Mouse (Mus musculus) WW6 (cell line): ENCODE data around the gene Coro6.

Experiments used
- DNase-seq: peaks from one replicate; pipeline ENCODE4 v3.0.0-alpha.2; 2013; ENCODE audit warnings: low read depth, low spot score

Coro6 gene

GRCm38 (mm10) chr11:77512891-77513810, 50.9 kb downstream of the Coro6 start:
- DNase-seq, result no peak

DNA sequence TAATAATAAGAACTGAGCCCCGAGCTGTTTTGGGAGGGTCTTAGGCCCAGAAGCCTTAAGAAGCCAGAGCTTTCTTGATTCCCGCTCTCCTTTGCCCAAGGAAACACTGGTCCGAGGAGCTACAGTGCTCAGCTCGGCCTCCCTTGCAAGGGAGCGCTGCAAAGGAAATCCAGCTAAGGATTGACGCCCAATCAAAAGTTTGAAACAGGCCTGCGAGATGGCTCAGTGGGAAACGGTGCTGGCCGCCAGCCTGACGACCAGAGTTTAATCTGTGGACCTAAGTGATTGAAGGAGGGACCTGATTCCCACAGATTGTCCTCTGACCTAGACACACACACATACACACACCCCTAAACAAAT, 51.6 kb downstream of the Coro6 start:
- DNase-seq, result no peak

DNA sequence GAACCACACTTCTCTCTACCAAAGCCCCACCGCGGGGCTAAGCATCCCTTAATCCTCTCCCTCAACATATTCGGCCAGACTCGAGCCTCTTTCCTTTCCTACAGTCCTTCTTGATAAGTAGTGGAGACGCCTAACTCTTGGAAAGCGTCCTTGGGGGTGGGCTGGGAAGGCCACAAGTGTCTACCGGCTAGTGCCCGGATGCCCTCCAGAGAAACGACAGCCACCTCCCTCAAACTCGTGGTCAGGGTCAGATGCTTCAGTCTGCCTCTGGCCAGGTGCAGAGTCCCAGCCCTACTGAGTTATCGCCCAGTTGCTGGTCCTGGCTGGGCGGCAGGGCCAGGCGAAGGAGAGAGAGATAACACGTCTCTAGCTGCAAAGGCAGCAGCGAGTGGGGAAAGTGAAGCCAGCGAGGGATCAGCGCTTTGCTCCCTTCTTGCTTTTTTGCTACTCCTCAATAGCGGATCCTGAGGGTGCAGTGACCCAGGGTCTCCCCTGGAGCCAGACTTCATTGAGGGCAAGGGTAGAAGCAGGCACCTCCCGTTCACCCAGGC, 52.1 kb downstream of the Coro6 start:
- no peak for DNase-seq

DNA sequence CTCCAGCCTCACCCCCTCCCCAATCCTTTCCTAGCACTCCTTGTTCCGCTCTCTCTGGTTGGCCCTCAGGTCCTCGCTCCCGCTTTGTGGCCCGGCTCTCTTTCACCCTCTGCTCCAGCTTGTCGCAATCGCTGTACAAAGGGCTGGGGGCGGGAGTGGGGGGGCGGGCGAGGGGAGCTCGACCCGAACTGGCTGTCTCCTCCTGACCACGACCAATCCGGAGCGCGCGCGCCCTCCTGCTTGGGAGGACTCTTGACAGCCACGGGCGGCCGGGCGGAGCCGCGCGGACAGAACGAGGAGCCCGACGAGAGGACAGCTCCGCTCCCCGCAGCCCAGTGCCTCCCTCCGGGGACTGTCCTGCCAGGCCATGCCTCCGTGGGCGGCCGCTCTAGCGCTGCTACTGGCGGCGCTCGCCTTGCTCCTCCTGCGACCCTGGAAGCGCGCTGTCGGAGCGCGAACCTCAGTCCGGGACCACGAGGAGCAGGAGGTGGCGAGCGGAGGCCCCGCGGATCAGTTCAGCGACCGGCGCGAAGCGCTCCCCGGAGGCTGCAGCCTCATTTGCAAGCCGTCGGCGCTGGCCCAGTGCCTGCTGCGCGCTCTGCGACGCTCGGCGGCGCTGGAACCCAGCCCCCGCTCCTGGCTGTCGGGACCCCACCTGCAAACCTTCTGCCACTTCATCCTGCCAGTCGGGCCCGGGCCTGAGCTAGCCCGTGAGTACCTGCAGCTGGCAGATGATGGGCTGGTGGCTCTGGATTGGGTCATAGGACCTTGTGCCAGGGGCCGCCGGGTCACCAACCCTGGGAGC, 52.8 kb downstream of the Coro6 start, which contains the start of gene Abhd15:
Gene Abhd15, plus strand, starts transcription at position 290 of the 805 bp plus-strand sequence.
- DNase-seq, result no peak

DNA sequence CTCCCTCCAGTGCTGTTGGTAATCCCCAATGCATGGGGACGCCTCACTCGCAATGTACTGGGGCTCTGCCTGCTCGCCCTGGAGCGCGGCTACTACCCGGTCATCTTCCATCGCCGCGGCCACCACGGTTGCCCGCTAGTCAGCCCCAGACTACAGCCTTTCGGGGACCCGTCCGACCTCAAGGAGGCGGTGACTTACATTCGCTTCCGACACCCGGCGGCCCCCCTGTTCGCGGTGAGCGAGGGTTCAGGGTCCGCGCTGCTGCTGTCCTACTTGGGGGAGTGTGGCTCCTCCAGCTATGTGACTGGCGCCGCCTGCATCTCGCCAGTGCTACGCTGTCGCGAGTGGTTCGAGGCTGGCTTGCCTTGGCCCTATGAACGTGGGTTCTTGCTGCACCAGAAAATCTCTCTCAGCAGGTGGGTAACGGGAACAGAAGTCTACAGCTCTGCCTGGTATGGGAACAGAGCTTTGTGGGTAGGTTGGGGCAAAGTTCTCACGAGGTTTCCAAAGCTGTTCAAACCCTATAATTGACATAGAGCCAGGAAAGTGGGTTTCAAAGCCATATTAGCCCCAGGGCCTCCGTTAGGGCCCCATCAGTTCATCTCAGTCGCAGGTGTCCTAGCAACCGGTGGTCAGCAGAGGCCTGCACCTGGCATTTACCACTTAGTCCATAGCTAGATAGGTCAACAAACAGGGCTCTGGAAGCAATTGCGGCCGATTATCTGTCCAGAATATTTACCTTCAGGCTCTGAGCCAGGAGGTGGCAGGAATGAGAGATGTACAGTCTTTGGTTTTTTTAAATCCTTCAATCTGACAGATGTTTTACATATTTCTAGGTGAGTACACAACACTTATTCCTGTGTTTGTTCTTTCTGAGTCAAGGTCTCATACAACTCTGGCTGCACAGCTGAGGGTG, 53.7 kb downstream of the Coro6 start, which contains the start of gene Trp53i13:
Gene Trp53i13, minus strand, starts transcription at position 344 of the 916 bp plus-strand sequence.
- no peak for DNase-seq

- no peak for DNase-seq
These were observed 54.6 kb downstream of the Coro6 start for GRCm38 (mm10) chr11:77516553-77517425.

- DNase-seq, result no peak
These were observed 56.0 kb downstream of the Coro6 start for GRCm38 (mm10) chr11:77518051-77518798.

DNA sequence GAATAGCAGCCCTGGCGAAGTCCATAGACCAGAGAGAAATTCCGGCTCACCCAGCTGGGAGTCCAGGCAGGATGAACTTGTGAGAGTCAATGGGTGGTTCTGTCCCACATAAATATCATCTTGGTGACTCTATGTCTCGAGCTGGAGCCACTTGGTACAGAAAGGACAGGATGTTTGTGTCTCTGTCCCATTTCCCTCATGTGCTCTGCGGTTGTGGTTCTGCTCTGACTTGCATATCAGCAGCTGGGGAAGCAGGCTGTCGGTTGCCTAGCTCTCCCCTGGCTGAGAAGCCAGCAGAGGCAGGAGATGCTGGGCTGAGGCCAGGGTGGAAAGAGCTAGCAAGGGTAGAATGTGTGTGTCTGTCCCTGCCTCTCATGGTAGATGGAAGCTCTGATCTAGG, 56.8 kb downstream of the Coro6 start, which contains the start of gene Gm10392:
Gene Gm10392, minus strand, starts transcription at position 156 of the 400 bp plus-strand sequence.
- DNase-seq, result no peak
